Comparison of ENCODE assay signal across 19 mouse cellular contexts in genomic region chr1:60985075-60985474, GRCm38 (mm10). TPM values are rescaled to one million over a fixed set of nuclear protein-coding genes. Genes with fewer than 3 reads are reported as not detected.
"Had no signal": no experiment of that assay in that cellular context is flagged by ENCODE, and none has a peak within 500 bp of the region (broad histone marks: within the 10 kb centered on the region; RNA-seq: fewer than 3 reads in every experiment).

No protein-coding gene starts in this region.

- H3K4me3 ChIP-seq: layer of hippocampus, adult 2 months; left cerebral cortex, adult 2 months; liver, embryonic 13.5 days; neural tube, embryonic 12.5 days; neural tube, embryonic 15.5 days had no signal

- H3K4me1 ChIP-seq: liver, embryonic 13.5 days; neural tube, embryonic 12.5 days; neural tube, embryonic 15.5 days had no signal

- H3K27ac ChIP-seq: layer of hippocampus, adult 2 months; left cerebral cortex, adult 2 months; liver, embryonic 13.5 days; neural tube, embryonic 12.5 days; neural tube, embryonic 15.5 days; stomach, postnatal 0 days had no signal

- H3K9me3 ChIP-seq: liver, embryonic 13.5 days; neural tube, embryonic 12.5 days; neural tube, embryonic 15.5 days had no signal

- H3K36me3 ChIP-seq: liver, embryonic 13.5 days; neural tube, embryonic 12.5 days; neural tube, embryonic 15.5 days had no signal

- DNase-seq: kidney, adult 9 months; kidney, postnatal 14 days; layer of hippocampus, postnatal 36 days; liver, embryonic 13.5 days; lung, adult 2 months; lung, postnatal 14 days; lung, postnatal 4 days; midbrain, embryonic 14.5 days; right cerebral cortex, adult 18-20 months; right cerebral cortex, postnatal 14 days; right cerebral cortex, postnatal 4 days; thymus, adult 2 months; thymus, postnatal 25 days had no signal

- H3K9ac ChIP-seq: liver, embryonic 13.5 days; neural tube, embryonic 12.5 days; neural tube, embryonic 15.5 days had no signal

- H3K27me3 ChIP-seq: liver, embryonic 13.5 days; neural tube, embryonic 12.5 days; neural tube, embryonic 15.5 days had no signal

- H3K4me2 ChIP-seq: liver, embryonic 13.5 days; neural tube, embryonic 12.5 days; neural tube, embryonic 15.5 days had no signal

RNA-seq across cellular contexts. Expression of gene Icos, which starts 7.3 kb away (rescaled TPM):
- total RNA-seq: layer of hippocampus, adult 2 months; layer of hippocampus, postnatal 36 days; midbrain, postnatal 0 days had no signal
- polyA plus RNA-seq: midbrain, embryonic 14.5 days had no signal
